Comparison of ENCODE assay signal across 8 mouse cellular contexts in the genomic region with DNA sequence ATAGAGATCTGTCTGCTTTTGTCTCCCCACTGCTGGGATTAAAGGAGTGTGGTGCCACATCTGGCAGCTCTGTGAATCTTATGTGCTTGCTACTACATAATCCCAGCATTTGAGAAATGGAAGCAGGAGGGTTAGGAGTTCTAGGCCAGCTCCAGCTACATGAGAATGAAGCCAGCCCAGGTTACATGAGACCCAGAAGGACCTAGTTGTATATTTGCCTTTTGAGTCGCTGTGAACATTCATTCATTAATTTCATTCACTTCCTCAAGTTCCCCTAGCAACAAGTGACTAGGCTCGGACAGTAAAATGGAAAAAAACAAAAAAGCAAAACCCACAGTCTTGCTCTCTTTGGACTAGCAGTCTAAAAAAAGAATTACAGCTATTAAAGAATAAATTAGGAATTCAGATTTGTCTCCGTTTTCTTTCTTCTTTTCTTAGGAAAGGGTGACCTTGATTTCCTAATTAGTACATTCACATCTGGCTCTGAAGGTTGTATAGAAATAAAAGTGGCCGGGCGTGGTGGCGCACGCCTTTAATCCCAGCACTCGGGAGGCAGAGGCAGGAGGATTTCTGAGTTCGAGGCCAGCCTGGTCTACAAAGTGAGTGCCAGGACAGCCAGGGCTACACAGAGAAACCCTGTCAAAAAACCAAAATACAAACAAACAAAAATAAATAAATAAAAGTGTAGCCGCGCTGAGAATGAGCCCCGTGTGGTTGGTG. TPM values are rescaled to one million over a fixed set of nuclear protein-coding genes. Genes with fewer than 3 reads are reported as not detected.
A peak's percentile ranks its signal among the peaks of the same experiment; 100 is the strongest.
DNase-seq lines count a peak whose midpoint lies in the region; ATAC-seq lines count a peak whose summit lies in the region.

No protein-coding gene starts in this region.

- DNase-seq in kidney, adult 11 months, result no peak
- DNase-seq in NIH3T3 (ENCODE audit: low read depth), result peak; percentile 44
- peak; percentile 38 for DNase-seq in hindbrain, embryonic 14.5 days (ENCODE audit: low spot score)
- DNase-seq in right cerebral cortex, postnatal 10 days (ENCODE audit: low spot score in 2 of 2), result no peak
- DNase-seq in urinary bladder, postnatal 36 days (ENCODE audit: low spot score in 2 of 2), result no peak

- H3K27ac ChIP-seq in kidney, embryonic 14.5 days (ENCODE audit: low read depth, low read length), result no peak overlapping the region
- peak overlapping the region; percentile 90 for H3K27ac ChIP-seq in hindbrain, embryonic 14.5 days

- H3K4me1 ChIP-seq in kidney, embryonic 14.5 days (ENCODE audit: control insufficient read depth, insufficient read depth, low read length), result peaks cover 7% of the 10 kb centered on the region
- H3K4me1 ChIP-seq in hindbrain, embryonic 14.5 days (replicated peaks; ENCODE audit: control insufficient read depth, insufficient read depth, low read length), result peaks cover 18% of the 10 kb centered on the region

- H3K27me3 ChIP-seq in kidney, embryonic 14.5 days (ENCODE audit: control insufficient read depth, insufficient read depth, low read length), result no peaks in the 10 kb centered on the region
- no peaks in the 10 kb centered on the region for H3K27me3 ChIP-seq in hindbrain, embryonic 14.5 days (ENCODE audit: control insufficient read depth, insufficient read depth, low read length)

- H3K9me3 ChIP-seq in kidney, embryonic 14.5 days (ENCODE audit: control insufficient read depth, low read length), result no peaks in the 10 kb centered on the region
- H3K9me3 ChIP-seq in hindbrain, embryonic 14.5 days (ENCODE audit: control insufficient read depth, low read length), result peaks cover 4% of the 10 kb centered on the region; the same call in 1 of the 2 replicates

- WGBS in kidney, embryonic 14.5 days, result 45% methylated on average over 12 of the region's 12 CpGs
- WGBS in hindbrain, embryonic 14.5 days, result 44% methylated on average over 12 of the region's 12 CpGs

- peak overlapping the region; percentile 75 for H3K4me3 ChIP-seq in kidney, embryonic 14.5 days (ENCODE audit: low read length)
- H3K4me3 ChIP-seq in hindbrain, embryonic 14.5 days (replicated peaks; ENCODE audit: low read length), result peak overlapping the region; percentile 56

- peaks cover 16% of the 10 kb centered on the region; the same call in 1 of the 2 replicates for H3K36me3 ChIP-seq in kidney, embryonic 14.5 days (ENCODE audit: control insufficient read depth, insufficient read depth, low read length)
- peaks cover 5% of the 10 kb centered on the region; the same call in 1 of the 2 replicates for H3K36me3 ChIP-seq in hindbrain, embryonic 14.5 days (replicated peaks; ENCODE audit: control insufficient read depth, insufficient read depth)

- ATAC-seq in kidney, embryonic 14.5 days (ENCODE audit: low FRiP score, low TSS enrichment), result no peak
- ATAC-seq in hindbrain, embryonic 14.5 days (ENCODE audit: low FRiP score), result no peak
- ATAC-seq in monocyte, adult 5-6 weeks (replicated peaks; ENCODE audit: insufficient number of reproducible peaks, low FRiP score, low TSS enrichment, poor library complexity, severe bottlenecking), result 0 out of 2 replicates have a peak, but pooled peaks have one; percentile 11
- no peak for ATAC-seq in cerebellum, adult (ENCODE audit: insufficient number of reproducible peaks, low FRiP score, low TSS enrichment)

- H3K4me2 ChIP-seq in kidney, embryonic 14.5 days (replicated peaks; ENCODE audit: low read depth, low read length), result peak overlapping the region; percentile 31
- H3K4me2 ChIP-seq in hindbrain, embryonic 14.5 days (replicated peaks), result peak overlapping the region; percentile 52

- H3K9ac ChIP-seq in kidney, embryonic 14.5 days (ENCODE audit: low read depth, low read length), result no peak overlapping the region
- H3K9ac ChIP-seq in hindbrain, embryonic 14.5 days, result 0 out of 2 replicates have a peak overlapping the region, but pooled peaks have one; percentile 0

RNA-seq across cellular contexts. Expression of a gene that starts 0.4 kb away (rescaled TPM):
- 59.4 and 72.2 TPM in 2 replicates for polyA plus RNA-seq in kidney, embryonic 14.5 days (2014; fragmentation: Nextera tagmentation; extraction: Ambion mirVana)
- 80.3 and 92.0 TPM in 2 replicates for polyA plus RNA-seq in hindbrain, embryonic 14.5 days (2014; fragmentation: Nextera tagmentation; extraction: Ambion mirVana)
- total RNA-seq in monocyte, adult 5-6 weeks (2017), result 21.2 to 29.5 TPM (median 29.3 TPM) in 3 replicates

RNA-seq across cellular contexts. Expression of a gene that starts 7.2 kb away (rescaled TPM):
- polyA plus RNA-seq in kidney, embryonic 14.5 days (2014; fragmentation: Nextera tagmentation; extraction: Ambion mirVana), result 36.4 and 38.2 TPM in 2 replicates
- polyA plus RNA-seq in hindbrain, embryonic 14.5 days (2014; fragmentation: Nextera tagmentation; extraction: Ambion mirVana), result 4.7 and 6.1 TPM in 2 replicates
- total RNA-seq in monocyte, adult 5-6 weeks (2017), result 0.97 to 3.4 TPM (median 2.1 TPM) in 3 replicates

RNA-seq across cellular contexts. Expression of a gene that starts 8.7 kb away (rescaled TPM):
- not detected in 2 replicates for polyA plus RNA-seq in kidney, embryonic 14.5 days (2014; fragmentation: Nextera tagmentation; extraction: Ambion mirVana)
- polyA plus RNA-seq in hindbrain, embryonic 14.5 days (2014; fragmentation: Nextera tagmentation; extraction: Ambion mirVana), result not detected in 2 replicates
- total RNA-seq in monocyte, adult 5-6 weeks (2017), result 0.49 to 5.0 TPM (median 0.64 TPM) in 3 replicates

RNA-seq across cellular contexts. Expression of a gene that starts 14.5 kb away (rescaled TPM):
- polyA plus RNA-seq in kidney, embryonic 14.5 days (2014; fragmentation: Nextera tagmentation; extraction: Ambion mirVana), result 0.80 and 1.3 TPM in 2 replicates
- 0.16 and 0.26 TPM in 2 replicates for polyA plus RNA-seq in hindbrain, embryonic 14.5 days (2014; fragmentation: Nextera tagmentation; extraction: Ambion mirVana)
- 0.75 to 1.7 TPM (median 1.0 TPM) in 3 replicates for total RNA-seq in monocyte, adult 5-6 weeks (2017)

RNA-seq across cellular contexts. Expression of a gene that starts 31.3 kb away (rescaled TPM):
- 208 and 212 TPM in 2 replicates for polyA plus RNA-seq in kidney, embryonic 14.5 days (2014; fragmentation: Nextera tagmentation; extraction: Ambion mirVana)
- 9.1 and 10.8 TPM in 2 replicates for polyA plus RNA-seq in hindbrain, embryonic 14.5 days (2014; fragmentation: Nextera tagmentation; extraction: Ambion mirVana)
- total RNA-seq in monocyte, adult 5-6 weeks (2017), result 4.7 TPM in 1 of 3 replicates, not detected in the others

Comparison
In these comparisons a context has a peak if more than half of its experiments do, and no peak if none do; other contexts are left out.
1. DNase-seq: peak in NIH3T3 (single experiment) and hindbrain, embryonic 14.5 days (single experiment); none in kidney, adult 11 months (single experiment), right cerebral cortex, postnatal 10 days (0 of 2) and urinary bladder, postnatal 36 days (0 of 2).